Mouse (Mus musculus) A20 (cell line): Measurements from ENCODE around the gene Cep85l.

ENCODE experiments used
- DNase-seq: peaks from one replicate; pipeline ENCODE4 v3.0.0-alpha.2; 2011; ENCODE audit warnings: low read depth, low spot score

Gene Cep85l

GRCm38 (mm10) chr10:53342166-53342728 is 37.5 kb downstream of the Cep85l start:
- no peak for DNase-seq

GRCm38 (mm10) chr10:53341288-53341965 is 38.3 kb downstream of the Cep85l start:
- DNase-seq: peak; percentile 44

GRCm38 (mm10) chr10:53339045-53339444 is 40.7 kb downstream of the Cep85l start:
- no peak for DNase-seq

GRCm38 (mm10) chr10:53337162-53337923 is 42.4 kb downstream of the Cep85l start, which contains the start of gene Pln:
Pln (plus strand) TSS chr10:53337667.
- DNase-seq: no peak

- no peak for DNase-seq
Observed at GRCm38 (mm10) chr10:53335974-53336373, 43.8 kb downstream of the Cep85l start.

GRCm38 (mm10) chr10:53335266-53335665 is 44.5 kb downstream of the Cep85l start:
- DNase-seq: no peak

- no peak for DNase-seq
Observed at GRCm38 (mm10) chr10:53332752-53333151, 47.0 kb downstream of the Cep85l start.

GRCm38 (mm10) chr10:53329257-53329656 is 50.5 kb downstream of the Cep85l start:
- no peak for DNase-seq

GRCm38 (mm10) chr10:53326367-53326766 is 53.4 kb downstream of the Cep85l start:
- no peak for DNase-seq

GRCm38 (mm10) chr10:53324663-53325062 is 55.1 kb downstream of the Cep85l start:
- no peak for DNase-seq

GRCm38 (mm10) chr10:53323367-53323766 is 56.4 kb downstream of the Cep85l start:
- DNase-seq: no peak

GRCm38 (mm10) chr10:53306674-53307073 is 73.1 kb downstream of the Cep85l start:
- no peak for DNase-seq

- DNase-seq: peak; percentile 33
Observed at GRCm38 (mm10) chr10:53305867-53306266, 73.9 kb downstream of the Cep85l start.

GRCm38 (mm10) chr10:53285147-53285546 is 94.6 kb downstream of the Cep85l start:
- DNase-seq: no peak

- DNase-seq: no peak
Observed at GRCm38 (mm10) chr10:53272228-53272627, 107.5 kb downstream of the Cep85l start.

GRCm38 (mm10) chr10:53262021-53262420 is 117.7 kb downstream of the Cep85l start:
- DNase-seq: no peak

GRCm38 (mm10) chr10:53235381-53235780 is 144.4 kb downstream of the Cep85l start:
- DNase-seq: no peak

- DNase-seq: no peak
Observed at GRCm38 (mm10) chr10:53234683-53235082, 145.1 kb downstream of the Cep85l start.

- DNase-seq: no peak
Observed at GRCm38 (mm10) chr10:53234086-53234613, 145.6 kb downstream of the Cep85l start.

- no peak for DNase-seq
Observed at GRCm38 (mm10) chr10:53230809-53231208, 148.9 kb downstream of the Cep85l start.

- no peak for DNase-seq
Observed at GRCm38 (mm10) chr10:53229190-53229589, 150.6 kb downstream of the Cep85l start.
